Mouse (Mus musculus): Measurements from ENCODE around the gene Mecom.

GRCm38 (mm10) chr3:30257776-30258175 is 290.0 kb downstream of the Mecom start:
- TF ChIP-seq POLR2A (IDR thresholded peaks at IDR 0.05; ENCODE audit: low read depth, low read length): no peak
- no peak for TF ChIP-seq CTCF (IDR thresholded peaks at IDR 0.05; ENCODE audit: borderline replicate concordance, insufficient read depth, low read length)
